Mouse (Mus musculus) right cerebral cortex, postnatal 4 days (tissue): ENCODE results near the gene BC055324.
"Not testable (repeated sequence)": the region's sequence is repeated elsewhere in the genome, so short reads cannot be mapped to it uniquely, and the experiment has no call there.

Experiments
- DNase-seq: peaks from one replicate; pipeline ENCODE4 v3.0.0-alpha.2; 2022

BC055324 gene

DNA sequence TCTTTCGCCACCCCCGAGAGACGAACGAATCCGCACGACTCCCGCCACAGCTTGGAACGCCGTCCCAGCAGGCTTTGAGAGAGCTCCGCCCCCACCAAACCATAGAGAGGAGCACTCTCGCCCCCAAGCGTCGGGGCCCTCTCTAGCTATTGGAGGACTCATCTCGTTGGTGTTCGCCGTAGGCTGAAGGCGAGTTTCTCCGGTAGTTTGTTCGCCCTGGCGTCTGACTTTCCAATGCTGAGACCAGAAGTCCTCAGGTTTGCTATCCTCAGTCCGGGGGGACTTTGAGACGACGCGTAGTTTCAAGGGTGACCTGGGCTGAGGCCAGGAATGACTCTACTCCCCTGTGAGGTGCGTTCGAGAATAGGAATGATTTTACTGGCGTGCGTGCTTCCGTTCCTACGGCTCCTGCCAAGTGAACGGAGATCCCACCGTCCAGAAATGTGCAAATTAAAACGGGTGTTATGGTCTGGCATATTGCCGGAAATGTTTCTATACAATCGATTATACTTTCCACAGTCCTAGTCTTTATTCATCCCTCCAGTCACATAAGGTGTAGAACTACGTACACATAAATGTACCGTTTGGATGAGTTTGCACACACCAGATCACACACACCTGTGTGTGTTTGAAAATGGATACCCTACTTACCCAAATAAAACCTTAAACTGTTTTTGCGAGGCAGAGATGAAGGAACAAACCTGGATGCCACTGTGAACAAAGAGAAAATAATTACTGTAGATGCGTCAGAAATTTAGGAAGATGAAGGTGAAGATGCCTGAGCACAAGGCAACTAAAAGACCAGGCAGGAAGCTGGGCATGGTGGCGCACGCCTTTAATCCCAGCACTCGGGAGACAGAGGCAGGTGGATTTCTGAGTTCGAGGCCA, at the start of gene BC055324, which contains the start of gene Mettl18:
Gene BC055324, minus strand, starts transcription at position 76 of the 888 bp plus-strand sequence.
Gene Mettl18, plus strand, starts transcription at position 169 of the 888 bp plus-strand sequence.
- DNase-seq = peak; percentile 86

DNA sequence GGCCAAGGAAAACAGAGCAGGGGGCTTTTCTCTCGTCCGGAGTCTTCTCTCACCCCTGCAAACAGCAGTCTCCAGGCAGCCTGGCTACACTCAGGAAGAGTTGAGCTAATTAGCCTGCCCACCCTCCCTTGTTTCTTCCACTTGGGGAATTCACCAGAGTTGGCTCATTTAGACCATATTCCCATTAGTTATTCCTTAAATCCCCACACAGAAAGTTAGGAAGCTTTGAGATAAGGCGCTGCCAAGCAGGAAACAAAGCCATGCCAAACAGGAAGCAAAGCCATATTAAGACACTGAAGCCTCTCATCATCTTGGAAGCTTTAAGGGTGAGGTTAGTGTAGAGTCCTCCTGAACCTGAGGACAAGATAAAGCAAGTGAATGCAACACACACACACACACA, 49.0 kb upstream of the BC055324 start:
- DNase-seq = no peak

DNA sequence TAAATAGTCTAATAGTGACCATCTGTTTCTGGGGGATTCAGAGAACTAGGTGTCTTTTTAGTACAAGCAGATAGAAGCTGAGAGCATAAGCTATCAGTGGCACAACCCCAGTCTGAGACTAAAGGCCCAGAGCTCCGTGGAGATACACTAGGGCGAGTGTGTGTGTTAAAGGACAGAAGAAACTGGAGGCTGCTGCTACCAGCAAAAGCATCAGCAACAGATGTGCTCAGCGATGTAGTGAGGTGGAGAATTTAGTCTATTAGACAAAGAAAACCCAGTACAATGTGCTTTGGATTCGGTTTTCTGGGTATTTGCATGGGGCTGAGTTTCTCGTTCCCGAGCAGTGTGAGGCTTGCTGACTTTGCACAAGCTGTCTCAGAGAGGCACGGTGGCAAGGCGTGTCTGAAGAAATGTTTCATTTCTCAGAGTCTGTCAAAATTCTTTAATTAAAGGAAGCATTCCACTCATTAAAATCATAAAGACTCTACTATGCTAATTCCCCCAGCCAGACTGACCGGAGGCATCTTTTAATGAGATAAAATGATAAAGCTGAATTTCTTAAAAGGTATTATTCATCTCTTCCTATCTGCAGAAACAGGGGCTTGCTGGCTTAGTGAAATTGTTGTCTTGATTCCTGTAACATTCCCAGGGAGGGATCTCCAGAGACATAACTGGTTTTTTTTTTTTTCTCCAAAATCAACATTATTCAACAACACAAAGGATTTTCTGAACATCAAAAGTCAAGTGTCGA, 46.0 kb upstream of the BC055324 start:
- no peak for DNase-seq

DNA sequence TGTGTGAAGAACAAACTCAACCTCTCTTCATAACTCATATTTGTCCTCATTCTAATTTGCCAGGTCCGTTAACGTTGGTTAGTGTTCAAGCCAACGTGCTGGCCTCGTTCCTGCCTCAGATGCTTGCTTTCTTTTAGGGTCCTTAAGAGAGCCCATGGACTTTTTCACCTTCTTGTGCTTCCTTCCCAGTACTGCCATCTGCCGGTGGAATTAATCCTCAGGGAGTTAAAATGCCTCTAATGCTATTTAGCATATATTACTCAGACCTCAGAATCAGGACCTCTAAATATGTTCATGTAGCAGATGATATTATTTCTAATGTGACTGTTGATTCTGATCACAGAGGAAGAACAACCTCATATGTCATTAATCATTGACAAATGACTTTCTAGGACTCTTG, 32.8 kb upstream of the BC055324 start:
- DNase-seq = peak; percentile 19

DNA sequence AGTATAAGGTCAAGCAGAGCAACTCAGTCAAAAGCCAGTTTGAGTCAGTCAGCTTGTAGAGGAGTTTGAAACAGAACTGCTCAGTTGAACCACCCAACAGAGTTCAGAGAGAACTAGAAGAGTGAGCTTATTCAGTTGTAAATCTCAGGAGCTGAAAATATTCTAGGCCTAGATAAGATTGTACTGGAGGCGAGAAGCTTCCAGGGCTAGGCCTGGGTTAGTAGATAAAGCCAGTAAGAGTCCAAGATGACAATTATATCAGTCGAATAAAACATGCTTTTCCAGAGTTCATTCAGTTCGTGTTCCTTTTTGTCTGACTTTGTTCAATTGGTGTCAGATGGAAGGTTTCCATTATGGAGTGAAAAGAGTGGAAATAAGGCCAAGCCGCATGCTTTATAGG, 31.1 kb upstream of the BC055324 start:
- no peak for DNase-seq

DNA sequence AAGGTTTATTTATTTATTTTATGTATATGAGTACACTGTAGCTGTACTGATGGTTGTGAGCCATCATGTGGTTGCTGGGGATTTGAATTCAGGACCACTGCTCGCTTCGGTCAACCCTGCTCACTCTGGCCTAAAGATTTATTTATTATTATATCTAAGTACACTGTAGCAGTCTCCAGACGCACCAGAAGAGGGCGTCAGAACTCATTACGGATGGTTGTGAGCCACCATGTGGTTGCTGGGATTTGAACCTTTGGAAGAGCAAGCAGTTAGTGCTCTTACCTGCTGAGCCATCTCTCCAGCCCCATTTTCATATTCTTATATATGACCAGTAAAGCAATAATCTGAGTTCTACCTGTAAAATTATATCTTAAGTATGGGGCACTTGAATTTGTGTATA, 27.5 kb upstream of the BC055324 start:
- DNase-seq = not testable (repeated sequence)

DNA sequence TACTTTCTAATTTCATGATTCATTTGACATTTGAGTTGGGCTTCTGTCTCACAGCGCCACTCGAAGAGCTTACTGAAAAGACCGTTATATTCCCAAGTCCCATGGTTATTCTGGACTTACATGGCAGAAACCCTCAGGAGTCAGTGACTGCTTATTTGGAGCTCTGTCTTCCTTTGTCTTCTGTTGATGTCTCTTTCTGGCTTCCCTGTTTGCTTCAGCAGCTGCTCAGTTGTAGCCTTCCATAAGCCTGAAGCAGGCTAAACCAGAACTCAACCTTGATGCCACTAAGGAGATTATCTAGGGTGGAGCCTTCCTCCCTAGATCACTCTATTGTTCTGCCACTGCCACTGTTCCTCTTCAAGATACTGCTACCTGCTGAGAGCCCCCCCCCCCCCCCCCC, 26.1 kb upstream of the BC055324 start:
- DNase-seq = not testable (repeated sequence)

DNA sequence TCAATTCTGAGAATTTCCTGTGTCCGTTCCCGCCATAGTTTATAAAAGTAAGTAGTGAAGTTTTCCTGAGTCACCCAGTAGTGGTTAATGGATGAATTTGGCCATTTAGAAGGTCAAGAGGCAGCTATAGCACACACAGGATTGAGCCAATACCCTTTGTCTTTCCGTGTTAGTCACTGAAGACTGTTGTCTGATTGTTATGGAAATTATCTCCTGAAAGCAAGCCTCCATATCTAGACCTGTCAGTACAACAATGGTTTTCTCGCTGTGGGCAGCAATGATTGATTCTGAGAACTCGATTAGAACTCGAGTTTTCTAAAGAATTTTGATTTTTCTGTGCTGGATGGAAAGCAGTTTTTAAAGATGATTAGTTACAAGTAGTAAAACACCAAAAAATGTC, 25.2 kb upstream of the BC055324 start:
- DNase-seq = no peak

DNA sequence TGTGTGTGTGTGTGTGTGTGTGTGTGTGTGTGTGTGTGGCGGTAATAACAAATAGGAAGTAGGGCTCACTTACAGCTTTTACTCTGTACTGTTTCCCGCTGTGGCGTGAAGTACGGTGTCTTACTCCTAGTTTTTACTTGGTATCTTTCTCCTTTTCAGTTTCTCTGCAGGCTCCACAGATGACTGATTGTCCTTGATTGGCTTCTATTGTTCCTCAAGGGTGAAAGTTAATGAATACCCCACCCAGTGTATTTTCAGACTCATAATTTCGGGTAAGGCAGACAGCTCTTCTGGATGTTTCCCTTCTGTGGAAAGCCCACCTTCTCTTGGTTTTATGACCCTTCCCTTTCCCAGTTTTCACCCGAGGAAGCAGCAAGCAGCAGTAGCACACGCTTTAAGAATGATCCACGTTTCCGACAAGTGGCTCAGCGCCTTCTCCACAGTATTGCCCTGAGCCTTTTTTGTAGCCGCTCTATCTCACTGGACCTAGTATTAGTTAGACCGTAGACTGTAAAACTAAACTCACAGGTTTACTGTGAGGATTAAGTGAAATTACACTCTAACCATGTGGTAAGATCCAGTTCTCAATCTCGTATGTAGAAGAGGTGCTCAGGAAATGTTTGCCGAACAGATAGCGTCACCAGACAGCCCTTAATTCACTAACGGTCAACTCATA, 23.8 kb upstream of the BC055324 start:
- DNase-seq = no peak

DNA sequence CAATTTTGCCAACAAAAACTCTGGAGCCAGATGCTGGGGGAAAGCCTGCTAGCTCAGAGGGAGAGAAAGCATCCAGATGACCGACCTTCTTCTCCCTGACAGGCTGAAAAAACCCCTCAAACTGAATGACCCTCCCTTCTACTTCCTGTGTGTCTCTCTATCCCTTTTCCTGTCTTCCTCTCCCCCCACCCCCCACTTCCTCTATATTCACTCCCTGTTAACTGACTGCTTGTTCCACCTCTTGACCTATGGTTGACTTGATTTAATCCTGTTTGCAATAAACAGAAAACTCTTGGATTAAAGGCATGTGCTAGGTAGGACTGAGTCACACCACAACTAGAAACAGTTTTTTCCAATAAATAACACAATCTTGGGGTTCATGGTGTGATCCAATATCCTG, 20.0 kb upstream of the BC055324 start:
- no peak for DNase-seq

DNA sequence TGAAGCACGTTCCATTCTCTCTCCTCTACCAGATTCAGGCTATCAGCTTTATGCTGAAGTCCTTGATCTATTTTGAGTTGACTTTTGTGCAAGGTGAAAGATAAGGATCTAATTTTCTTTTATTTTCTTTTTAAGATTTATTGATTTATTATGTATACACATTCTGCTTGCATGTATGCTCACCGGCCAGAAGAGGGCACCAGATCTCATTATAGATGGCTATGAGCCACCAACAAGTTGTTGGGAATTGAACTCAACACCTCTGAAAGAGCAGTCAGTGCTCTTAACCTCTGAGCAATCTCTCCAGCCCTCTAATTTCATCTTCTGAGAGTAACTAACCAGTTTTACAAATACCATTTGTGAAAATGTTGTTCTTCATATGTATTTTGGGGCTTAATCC, 14.6 kb upstream of the BC055324 start:
- DNase-seq = peak; percentile 33

DNA sequence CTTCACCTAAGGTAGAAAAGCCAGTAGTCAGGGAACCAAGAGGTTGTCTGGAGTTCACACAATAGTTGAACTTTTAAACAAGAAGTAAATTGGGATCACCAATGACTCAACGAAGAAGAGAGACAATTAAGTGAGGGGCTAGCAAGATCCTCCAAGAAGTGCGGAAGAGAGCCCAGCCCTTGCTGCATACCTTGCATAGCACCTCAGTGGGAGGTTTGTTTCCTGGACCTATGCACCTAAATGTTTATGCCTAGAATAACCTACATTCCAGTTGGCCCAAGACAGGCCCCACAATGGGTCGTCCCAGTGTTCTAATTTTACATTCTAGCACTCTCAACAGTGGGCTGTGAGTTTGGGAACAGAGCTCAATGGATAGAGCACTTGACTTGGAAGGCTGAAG, 9.7 kb upstream of the BC055324 start:
- no peak for DNase-seq

DNA sequence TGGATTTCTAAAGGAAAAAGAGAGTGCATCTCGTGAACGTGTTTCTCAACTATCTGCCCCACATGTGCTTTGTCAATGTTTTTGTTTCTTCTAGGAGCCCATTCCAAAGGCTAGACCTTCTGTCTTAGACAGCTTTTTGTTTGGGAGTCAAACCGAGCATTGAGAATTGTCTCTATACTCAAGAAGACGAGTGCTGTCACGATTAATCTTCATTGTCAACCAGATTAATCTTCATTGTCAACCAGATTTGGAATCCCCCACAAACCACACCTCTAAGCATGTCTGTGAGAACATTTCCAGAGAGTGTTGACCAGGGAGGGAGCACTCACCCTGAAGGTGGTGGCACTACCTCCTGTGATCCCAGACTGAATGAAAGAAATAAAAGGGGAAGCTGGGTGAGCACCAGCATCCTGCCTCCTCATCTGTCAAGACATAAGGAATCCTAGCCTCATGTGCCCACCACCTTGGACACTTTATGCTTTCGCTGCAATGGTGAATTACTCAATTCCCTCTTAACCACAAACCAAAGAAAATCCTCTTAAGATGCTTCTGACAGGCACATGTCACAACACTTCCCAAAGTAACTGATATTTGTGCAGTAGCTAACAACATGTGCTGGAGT, 7.3 kb upstream of the BC055324 start:
- DNase-seq = no peak

DNA sequence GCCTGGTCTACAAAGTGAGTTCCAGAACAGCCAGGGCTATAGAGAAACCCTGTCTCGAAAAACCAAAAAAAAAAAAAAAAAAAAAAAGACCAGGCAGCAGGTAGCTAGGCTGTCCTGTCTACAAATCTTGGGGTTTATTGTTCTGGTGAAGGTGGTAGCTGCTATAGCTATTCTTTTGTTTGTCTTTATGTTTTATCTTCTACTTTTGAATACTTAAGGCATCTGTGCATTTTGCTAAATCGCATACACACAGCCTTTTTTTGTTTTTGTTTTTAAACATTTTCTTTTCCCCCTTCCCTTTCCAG, 965 bp upstream of the BC055324 start:
- no peak for DNase-seq

DNA sequence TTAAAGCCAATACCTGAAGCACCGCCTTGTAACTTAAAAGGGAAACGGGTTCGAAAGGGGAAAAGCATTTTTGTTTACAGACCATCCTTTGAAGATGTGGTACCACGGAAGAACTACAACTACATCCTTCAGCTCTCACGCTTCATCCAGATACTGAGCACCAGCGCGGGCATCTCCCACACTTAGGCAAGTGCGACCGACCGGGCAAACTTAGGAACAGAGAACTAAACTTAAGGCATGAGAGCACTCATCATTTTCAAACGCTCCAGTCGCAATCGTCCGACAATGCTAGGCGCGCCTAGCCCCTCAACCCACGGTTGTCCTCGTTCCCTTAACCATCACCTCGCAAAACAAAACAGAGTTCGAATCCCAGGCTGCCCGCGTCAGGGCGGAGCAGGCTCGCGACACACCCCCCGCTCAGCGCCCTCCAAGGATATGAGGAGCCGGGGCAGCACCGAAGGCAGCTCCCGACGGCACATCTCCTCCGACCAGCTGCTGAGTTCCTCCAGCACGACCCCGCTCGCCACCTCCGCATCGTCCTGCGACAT, 349 bp downstream of the BC055324 start:
- DNase-seq = no peak

DNA sequence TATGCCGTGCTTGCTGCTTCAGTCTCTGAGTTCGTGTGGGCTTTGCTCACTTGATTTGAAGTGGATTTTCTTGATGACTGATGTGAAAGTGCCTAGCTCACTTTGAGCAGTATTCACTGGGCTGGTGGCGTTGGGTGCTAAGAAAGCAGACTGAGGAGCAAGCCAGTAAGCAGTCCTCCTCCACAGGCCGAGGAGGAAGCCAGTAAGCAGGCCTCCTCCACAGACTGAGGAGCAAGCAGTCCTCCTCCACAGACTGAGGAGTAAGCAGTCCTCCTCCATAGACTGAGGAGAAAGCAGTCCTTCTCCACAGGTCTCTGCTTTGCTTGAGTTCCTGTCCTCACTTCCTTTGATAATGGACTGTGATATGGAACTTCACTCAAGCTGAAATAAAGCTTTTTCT, 2.2 kb downstream of the BC055324 start:
- no peak for DNase-seq

DNA sequence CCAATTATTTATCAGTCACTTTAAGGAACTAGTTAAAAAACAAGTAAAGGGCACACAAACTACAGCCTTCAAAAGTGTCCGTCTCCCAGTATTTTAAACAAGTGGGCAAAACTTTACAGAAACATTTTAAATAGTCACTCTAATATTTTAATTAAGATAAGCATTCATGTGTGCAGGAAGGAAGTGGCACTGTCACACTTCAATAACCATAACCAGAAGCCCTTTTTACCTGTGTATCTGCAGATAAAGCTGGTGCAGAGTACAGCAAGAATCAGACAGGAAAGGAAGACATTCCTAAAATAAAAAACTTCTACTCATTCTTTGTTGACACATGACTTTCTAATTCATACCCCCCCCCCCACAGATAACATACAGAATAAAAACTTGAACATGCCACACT, 18.1 kb downstream of the BC055324 start:
- no peak for DNase-seq

DNA sequence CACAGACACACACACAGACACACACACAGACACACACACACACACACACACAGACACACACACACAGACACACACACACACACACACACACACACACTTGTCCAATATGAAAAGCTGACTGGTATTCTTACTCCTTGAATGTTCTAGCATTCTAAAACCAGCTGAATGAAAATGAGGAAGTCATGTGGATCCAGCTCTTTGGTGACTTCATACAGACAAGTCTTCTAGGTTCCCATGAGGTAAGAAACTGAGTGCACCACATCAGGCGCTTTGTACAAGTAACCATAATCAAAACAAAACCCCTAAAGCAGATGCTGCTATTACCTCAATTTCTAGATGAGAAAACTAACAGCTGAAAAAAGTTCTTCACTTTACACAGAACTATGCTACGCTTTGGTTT, 19.5 kb downstream of the BC055324 start:
- DNase-seq = no peak

DNA sequence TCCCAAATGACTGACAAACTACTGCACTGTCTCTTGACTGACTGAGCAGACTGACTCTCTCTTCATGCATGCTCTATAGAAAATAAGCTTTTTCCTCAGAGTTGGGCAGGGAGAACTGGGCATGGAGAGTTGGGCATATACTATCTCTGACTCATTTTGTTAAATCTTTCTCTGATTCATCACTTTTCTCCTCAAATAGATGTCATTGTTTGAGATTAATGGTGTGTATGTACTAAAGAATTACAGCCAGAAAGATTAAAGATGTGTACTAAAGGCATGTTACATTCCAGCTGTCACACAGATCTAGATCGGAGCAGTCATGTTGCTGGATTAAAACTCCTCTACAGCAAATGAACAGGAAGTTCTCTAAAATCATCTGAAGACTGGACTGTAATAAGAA, 20.1 kb downstream of the BC055324 start:
- no peak for DNase-seq

DNA sequence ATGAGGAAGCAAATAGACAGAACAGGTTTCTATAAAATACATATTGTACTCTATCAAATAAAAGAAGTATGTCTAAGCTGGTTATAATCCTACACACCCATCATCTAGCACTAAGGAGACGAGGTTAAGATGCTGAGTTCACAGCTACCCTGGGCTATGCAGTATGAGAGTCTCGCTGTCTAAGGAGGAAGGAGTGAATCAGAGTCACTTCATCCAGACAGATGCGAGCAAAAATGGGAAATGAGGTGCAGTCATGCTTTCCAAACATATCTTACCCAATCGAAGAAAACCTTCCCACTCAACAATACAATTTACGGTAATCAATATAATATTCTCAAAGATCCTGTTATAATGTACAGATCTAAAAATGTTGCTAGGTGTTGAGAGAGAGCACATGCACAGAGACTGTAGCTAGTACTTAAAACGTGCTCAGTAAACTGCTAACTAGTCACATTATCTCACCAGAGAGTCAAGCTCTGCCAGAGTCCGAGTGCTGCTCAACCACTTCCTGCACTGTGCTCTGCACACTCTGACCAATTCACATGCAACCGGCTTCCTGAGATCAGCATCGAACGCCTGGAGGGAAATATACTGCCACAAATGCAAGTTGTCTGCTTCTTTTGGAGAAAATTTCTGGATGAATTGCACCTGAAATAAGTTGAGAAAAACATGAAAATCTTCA, 30.4 kb downstream of the BC055324 start:
- no peak for DNase-seq

DNA sequence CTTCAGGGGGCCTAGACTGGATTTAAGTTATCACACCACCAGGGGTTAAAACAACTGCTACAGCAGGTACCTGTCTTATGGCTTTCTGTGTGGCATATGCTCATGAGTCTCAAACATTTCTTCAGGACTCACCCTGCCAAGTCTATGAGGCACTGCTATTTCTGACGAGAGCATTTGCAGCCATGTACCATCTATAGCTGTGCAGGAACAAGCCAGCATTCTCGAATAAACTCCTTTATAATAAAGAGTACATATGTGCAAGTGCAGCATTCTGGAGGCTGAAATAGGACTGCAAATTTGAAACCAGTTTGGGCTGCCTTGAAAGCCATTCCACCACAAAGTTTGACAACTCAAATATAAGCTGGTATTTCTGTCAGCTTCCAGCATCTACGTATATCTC, 36.6 kb downstream of the BC055324 start:
- no peak for DNase-seq

DNA sequence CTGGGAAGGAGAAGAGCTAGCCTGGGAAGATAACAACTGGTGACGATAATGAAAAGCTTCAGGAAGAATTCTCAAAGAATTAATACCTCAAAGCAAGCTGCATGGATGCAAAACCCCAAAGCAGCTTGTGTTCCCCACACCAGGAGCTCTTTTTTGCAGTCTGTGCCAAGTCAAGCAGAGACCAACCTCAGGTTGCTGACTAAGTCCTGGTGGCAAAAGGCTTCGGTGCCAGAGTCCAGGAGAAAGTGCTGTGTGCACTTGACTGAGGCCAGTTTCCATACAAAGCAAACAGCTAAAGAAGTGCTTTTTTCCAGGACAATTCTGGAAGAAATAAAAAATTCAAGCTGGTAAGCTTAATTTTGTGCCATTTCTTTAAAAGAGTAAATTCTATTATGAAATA, 41.2 kb downstream of the BC055324 start:
- DNase-seq = no peak
